Mouse (Mus musculus) heart, postnatal 0 days (tissue): ENCODE results near the gene Ccdc87. TPM values are rescaled to one million over a fixed set of nuclear protein-coding genes. Genes with fewer than 3 reads are reported as not detected.
A peak's percentile ranks its signal among the peaks of the same experiment; 100 is the strongest.
"Not testable (repeated sequence)": the region's sequence is repeated elsewhere in the genome, so short reads cannot be mapped to it uniquely, and the experiment has no call there.

ENCODE experiments used
- ATAC-seq: fragments of 200-750 bp; cut with Nextera tagmentation; 2 replicates; pipeline ENCODE4 v1.8.0; 2017; ENCODE audit warnings: low read depth, moderate number of reproducible peaks, moderate library complexity; ENCODE audit not compliant: insufficient read depth
- DNase-seq: peaks from one replicate; pipeline ENCODE4 v3.0.0-alpha.2; 2016; ENCODE audit warnings: low spot score
- H3K27ac ChIP-seq: fragments of 300-500 bp; sonication (generic); 2 replicates; pipeline ENCODE4 v1.5.1; 2014; ENCODE audit warnings: low read depth, mild to moderate bottlenecking
- H3K27me3 ChIP-seq: fragments of 300-500 bp; sonication (generic); 2 replicates; pipeline ENCODE4 v1.6.1; 2014; ENCODE audit warnings: low read length, mixed read lengths; ENCODE audit not compliant: control insufficient read depth, insufficient read depth
- H3K36me3 ChIP-seq: fragments of 300-500 bp; sonication (generic); replicated peaks from 2 replicates; pipeline ENCODE4 v1.6.1; 2014; ENCODE audit warnings: low read length, mixed read lengths; ENCODE audit not compliant: control insufficient read depth, insufficient read depth
- H3K4me1 ChIP-seq: fragments of 300-500 bp; sonication (generic); 2 replicates; pipeline ENCODE4 v1.6.1; 2014; ENCODE audit warnings: antibody characterized with exemption; ENCODE audit not compliant: control insufficient read depth, insufficient read depth
- H3K4me2 ChIP-seq: fragments of 300-500 bp; sonication (generic); 2 replicates; pipeline ENCODE4 v1.6.1; 2014; ENCODE audit warnings: low read depth, mild to moderate bottlenecking, low read length, moderate library complexity
- H3K4me3 ChIP-seq: fragments of 300-500 bp; sonication (generic); 2 replicates; pipeline ENCODE4 v1.5.1; 2014; ENCODE audit warnings: low read depth, low read length
- H3K9ac ChIP-seq: fragments of 300-500 bp; sonication (generic); replicated peaks from 2 replicates; pipeline ENCODE4 v1.6.1; 2014; ENCODE audit warnings: low read depth, low read length, mixed read lengths
- H3K9me3 ChIP-seq: fragments of 300-500 bp; sonication (generic); replicated peaks from 2 replicates; pipeline ENCODE4 v1.6.1; 2016; ENCODE audit warnings: low read length; ENCODE audit not compliant: control insufficient read depth
- CTCF ChIP-seq: IDR thresholded peaks from 2 replicates; pipeline ENCODE4 v1.5.1; 2016; ENCODE audit warnings: antibody characterized with exemption, control low read depth, low read depth
- EP300 ChIP-seq: IDR thresholded peaks from 2 replicates; pipeline ENCODE4 v1.6.1; 2016; ENCODE audit warnings: antibody characterized with exemption, low read depth
- WGBS: fragments of 180-500 bp; shearing (Covaris S2); extraction: QIAGEN DNeasy Blood & Tissue Kit; methylation state at CpG from one replicate; pipeline ENCODE4 v1.1.7; 2014; 5-methylcytosine and 5-hydroxymethylcytosine counted together
- polyA plus RNA-seq: library from polyadenylated mRNA; unstranded; fragments of >200 nt; fragmentation: Nextera tagmentation; extraction: Ambion mirVana; gene quantifications from 2 replicates; pipeline ENCODE4 v1.2.1, GENCODE M21; 2015
- total RNA-seq: library from RNA; depleted of rRNA; stranded (reverse); fragments of >200 nt; gene quantifications from 2 replicates; pipeline ENCODE4 v1.2.3, GENCODE M21; 2014; ENCODE audit warnings: low replicate concordance

Ccdc87 gene
- total and polyA plus RNA-seq, 2 experiments from 2014 or later: 0.08 TPM; not detected in 1

DNA sequence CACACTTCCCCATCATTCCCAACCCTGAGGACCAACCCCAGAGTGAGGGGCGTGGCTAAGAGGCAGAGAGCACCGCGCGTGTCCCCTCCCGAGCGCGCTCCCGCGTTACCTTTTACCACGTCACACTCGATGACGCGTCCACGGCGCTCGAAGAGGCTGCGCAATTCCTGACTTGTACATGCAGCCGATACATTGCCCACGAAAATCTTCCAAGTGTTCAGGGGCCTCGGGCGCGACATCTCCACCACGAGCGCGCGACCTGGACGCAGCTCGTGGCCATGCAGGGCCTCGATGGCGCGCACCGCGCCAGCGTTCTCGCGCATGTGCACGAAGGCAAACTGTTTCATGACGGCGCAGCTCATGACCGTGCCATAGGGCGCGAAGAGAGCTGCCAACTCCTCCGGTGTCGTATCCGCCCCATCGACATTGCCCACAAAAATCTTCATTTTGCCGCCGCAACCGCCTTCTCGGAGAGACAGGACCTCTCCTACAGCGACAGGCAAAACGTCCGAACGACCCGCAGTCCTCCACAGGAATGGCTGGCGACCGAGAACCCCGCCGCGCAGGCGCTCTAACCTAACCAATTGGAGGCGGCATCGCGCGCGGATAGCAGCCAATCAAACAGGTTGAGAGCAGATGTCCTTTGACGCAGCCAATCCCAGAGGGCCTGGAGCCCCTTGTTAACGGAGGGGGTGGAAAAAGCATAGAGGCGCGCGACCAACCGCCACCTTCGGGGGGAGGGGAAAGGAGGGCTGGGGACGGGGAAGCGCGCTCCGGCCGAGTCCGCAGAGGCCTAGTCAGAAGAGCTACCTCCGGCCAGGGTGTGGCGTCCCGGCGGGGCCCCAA is 27.9 kb upstream of the Ccdc87 start, which contains the start of the genes Gm21992 and Rbm14:
Gene Gm21992, minus strand, starts transcription at position 550 of the 846 bp plus-strand sequence.
Gene Rbm14, minus strand, starts transcription at position 572 of the 846 bp plus-strand sequence.
- no peaks in the 10 kb centered on the region for H3K9me3 ChIP-seq
- peak within 1 kb of the TSS; percentile 93 for H3K27ac ChIP-seq
- H3K9ac ChIP-seq: peak within 1 kb of the TSS; percentile 70
- DNase-seq: peak; percentile 99
- no peaks in the 10 kb centered on the region for H3K27me3 ChIP-seq
- no peaks in the 10 kb centered on the region for H3K36me3 ChIP-seq
- peaks cover 18% of the 10 kb centered on the region; the same call in 1 of the 2 replicates for H3K4me1 ChIP-seq
- under 1% methylated on average over 83 of the region's 83 CpGs for WGBS
- H3K4me2 ChIP-seq: peak within 1 kb of the TSS; percentile 99
- ATAC-seq: peak; percentile 98
- TF ChIP-seq CTCF: no peak
- peak; percentile 24; the same call in 1 of the 2 replicates for TF ChIP-seq EP300
- peak within 1 kb of the TSS; percentile 77 for H3K4me3 ChIP-seq

DNA sequence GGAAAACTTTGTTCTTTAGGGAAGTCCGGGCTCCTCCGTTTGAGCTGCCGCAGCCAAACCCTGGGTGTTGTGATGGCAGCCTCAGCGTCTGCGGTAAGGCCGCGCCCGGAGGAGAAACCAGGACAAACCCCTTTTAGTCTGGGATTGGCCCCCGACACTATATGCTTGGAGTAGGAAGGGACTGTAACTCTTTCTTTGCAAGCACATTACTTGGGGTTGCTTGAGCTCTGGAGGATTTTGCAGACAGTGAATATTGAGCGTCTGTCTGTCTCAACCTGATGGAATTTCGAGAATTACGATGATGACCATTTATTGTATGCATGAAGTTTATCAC is 27.3 kb upstream of the Ccdc87 start:
- Histone ChIP-seq H3K4me1 (peaks cover 18% of the 10 kb centered on the region; the same call in 1 of the 2 replicates), H3K9me3 (no peaks in the 10 kb centered on the region), H3K9ac (peak overlapping the region; percentile 70), H3K27ac (peak overlapping the region; percentile 93), H3K4me3 (peak overlapping the region; percentile 77), H3K4me2 (peak overlapping the region; percentile 53), H3K27me3 (no peaks in the 10 kb centered on the region), H3K36me3 (no peaks in the 10 kb centered on the region)
- ATAC-seq: peak; percentile 36
- WGBS: 3% methylated on average over 12 of the region's 12 CpGs
- DNase-seq: no peak
- no peak for TF ChIP-seq EP300
- no peak for TF ChIP-seq CTCF

DNA sequence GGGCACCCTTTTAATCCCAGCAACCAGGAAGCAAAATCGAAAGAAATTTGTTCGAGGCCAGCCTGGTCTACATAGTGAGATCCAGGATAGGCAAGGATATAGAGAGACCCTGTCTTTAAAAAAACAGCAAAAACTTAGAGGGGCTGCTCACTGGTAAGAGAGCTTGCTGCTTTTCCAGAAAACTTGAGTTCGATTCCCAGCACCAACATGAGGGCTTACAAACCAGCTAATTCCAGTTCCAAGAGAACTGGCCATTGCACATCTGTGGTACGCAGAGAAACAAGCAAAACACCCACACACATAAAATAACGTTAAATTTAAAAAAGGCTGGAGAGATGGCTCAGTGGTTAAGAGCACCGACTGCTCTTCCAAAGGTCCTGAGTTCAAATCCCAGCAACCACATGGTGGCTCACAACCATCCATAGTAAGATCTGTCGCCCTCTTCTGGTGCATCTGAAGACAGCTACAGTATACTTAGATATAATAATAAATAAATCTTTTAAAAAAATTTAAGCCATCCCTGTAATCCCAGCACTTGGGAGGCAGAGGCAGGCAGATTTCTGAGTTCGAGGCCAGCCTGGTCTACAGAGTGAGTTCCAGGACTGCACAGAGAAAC is 26.7 kb upstream of the Ccdc87 start:
- DNase-seq, H3K9me3 ChIP-seq, H3K27me3 ChIP-seq, ATAC-seq, H3K36me3 ChIP-seq: not testable (repeated sequence)
- peak overlapping the region; percentile 93 for H3K27ac ChIP-seq
- WGBS: 78% methylated on average over 8 of the region's 8 CpGs
- peak overlapping the region; percentile 53 for H3K4me2 ChIP-seq
- peak overlapping the region; percentile 77 for H3K4me3 ChIP-seq
- H3K4me1 ChIP-seq: peaks cover 18% of the 10 kb centered on the region; the same call in 1 of the 2 replicates
- H3K9ac ChIP-seq: peak overlapping the region; percentile 70

DNA sequence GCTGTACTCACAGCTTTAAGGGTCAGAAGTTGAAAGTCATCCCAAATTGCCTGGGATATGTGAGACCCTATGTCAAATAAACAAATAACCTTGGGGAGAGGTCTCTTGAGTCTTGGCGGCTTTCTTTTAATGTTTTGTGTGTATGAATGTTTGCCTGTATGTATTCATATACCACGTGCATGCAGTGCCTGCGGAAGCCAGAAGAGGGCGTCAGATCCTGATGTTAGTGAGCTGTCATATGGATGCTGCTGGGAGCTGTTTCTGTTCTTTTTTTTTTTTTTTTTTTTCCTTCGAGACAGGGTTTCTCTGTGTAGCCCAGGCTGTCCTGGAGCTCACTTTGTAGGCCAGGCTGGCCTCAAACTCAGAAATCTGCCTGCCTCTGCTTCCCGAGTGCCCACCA is 26.2 kb upstream of the Ccdc87 start:
- Histone ChIP-seq H3K36me3 (no peaks in the 10 kb centered on the region), H3K4me1 (peaks cover 18% of the 10 kb centered on the region; the same call in 1 of the 2 replicates), H3K9me3 (no peaks in the 10 kb centered on the region), H3K4me2 (no peak overlapping the region), H3K27me3 (no peaks in the 10 kb centered on the region), H3K9ac (no peak overlapping the region), H3K27ac (no peak overlapping the region), H3K4me3 (no peak overlapping the region)
- 81% methylated on average over 6 of the region's 6 CpGs for WGBS
- no peak for ATAC-seq
- TF ChIP-seq EP300: no peak
- peak; percentile 8; the same call in 1 of the 2 replicates for TF ChIP-seq CTCF
- DNase-seq: no peak

DNA sequence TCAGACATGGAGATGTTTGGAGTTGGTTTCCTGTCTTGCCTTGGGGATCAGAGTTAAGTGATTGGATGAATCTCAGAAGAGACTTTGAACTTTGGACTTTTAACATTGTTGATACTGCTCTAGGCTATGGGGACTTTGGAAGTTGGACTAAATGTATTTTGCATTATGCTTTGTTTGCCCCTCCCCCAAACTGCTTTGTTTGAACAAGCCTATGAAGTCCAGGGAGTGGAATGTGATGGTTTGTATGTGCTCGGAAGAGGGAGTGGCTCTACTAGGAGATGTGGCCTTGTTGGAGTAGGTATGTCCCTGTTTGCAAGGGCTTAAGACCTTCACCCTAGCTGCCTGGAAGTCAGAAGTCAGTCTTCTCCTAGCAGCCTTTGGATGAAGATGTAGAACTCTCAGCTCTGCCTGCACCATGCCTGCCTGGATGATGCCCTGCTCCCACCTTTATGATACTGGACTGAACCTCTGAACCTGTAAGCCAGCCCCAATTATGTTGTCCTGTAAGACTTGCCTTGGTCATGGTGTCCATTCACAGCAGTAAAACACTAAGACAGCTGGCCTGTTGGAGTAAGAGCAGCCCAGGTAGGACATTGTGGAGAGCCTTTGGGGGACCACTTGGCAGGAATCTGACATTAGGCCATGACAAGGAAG is 21.9 kb upstream of the Ccdc87 start:
- H3K9me3 ChIP-seq: no peaks in the 10 kb centered on the region
- no peak for TF ChIP-seq EP300
- TF ChIP-seq CTCF: no peak
- DNase-seq (no peak), ATAC-seq (no peak)
- no peaks in the 10 kb centered on the region for H3K27me3 ChIP-seq
- H3K9ac ChIP-seq: no peak overlapping the region
- no peak overlapping the region for H3K4me3 ChIP-seq
- H3K4me1 ChIP-seq: 0 out of 2 replicates have a peak, but pooled peaks cover 1% of the 10 kb centered on the region
- H3K4me2 ChIP-seq: no peak overlapping the region
- H3K36me3 ChIP-seq: no peaks in the 10 kb centered on the region
- no peak overlapping the region for H3K27ac ChIP-seq
- WGBS: 57% methylated on average over 1 of the region's 1 CpGs
